Mouse (Mus musculus): Measurements from ENCODE around the gene Srgn. TPM values are rescaled to one million over a fixed set of nuclear protein-coding genes. Genes with fewer than 3 reads are reported as not detected.
"Not testable (repeated sequence)": the region's sequence is repeated elsewhere in the genome, so short reads cannot be mapped to it uniquely, and the experiment has no call there.

Gene Srgn
- total RNA-seq, 1 experiment from 2014 or later, result 30.1 TPM

GRCm38 (mm10) chr10:62521763-62522162 is 5.5 kb downstream of the Srgn start:
- no peak for DNase-seq

- no peak for DNase-seq
Measured at GRCm38 (mm10) chr10:62520911-62521310, 6.3 kb downstream of the Srgn start.

GRCm38 (mm10) chr10:62517511-62517910 is 9.7 kb downstream of the Srgn start:
- no peak for DNase-seq

- DNase-seq, result no peak
Measured at GRCm38 (mm10) chr10:62512855-62513254, 14.4 kb downstream of the Srgn start.

GRCm38 (mm10) chr10:62511528-62511927 is 15.7 kb downstream of the Srgn start:
- DNase-seq, result no peak

GRCm38 (mm10) chr10:62509032-62509656 is 18.1 kb downstream of the Srgn start:
- DNase-seq, result no peak

- peak; percentile 6 for DNase-seq
Measured at GRCm38 (mm10) chr10:62508459-62508858, 18.8 kb downstream of the Srgn start.

GRCm38 (mm10) chr10:62507591-62508308 is 19.5 kb downstream of the Srgn start:
- DNase-seq, result peak; percentile 18

GRCm38 (mm10) chr10:62507071-62507470 is 20.2 kb downstream of the Srgn start:
- no peak for DNase-seq

GRCm38 (mm10) chr10:62506019-62506556 is 21.2 kb downstream of the Srgn start:
- no peak for DNase-seq

- DNase-seq, result no peak
Measured at GRCm38 (mm10) chr10:62505224-62505983, 21.8 kb downstream of the Srgn start.

- no peak for DNase-seq
Measured at GRCm38 (mm10) chr10:62503836-62504628, 23.2 kb downstream of the Srgn start.

- DNase-seq, result no peak
Measured at GRCm38 (mm10) chr10:62503353-62503752, 23.9 kb downstream of the Srgn start.

GRCm38 (mm10) chr10:62501951-62502350 is 25.3 kb downstream of the Srgn start:
- DNase-seq, result no peak

- DNase-seq, result no peak
Measured at GRCm38 (mm10) chr10:62500916-62501615, 26.2 kb downstream of the Srgn start.

- DNase-seq, result peak; percentile 56
Measured at GRCm38 (mm10) chr10:62500088-62500915, 26.9 kb downstream of the Srgn start.

- not testable (repeated sequence) for DNase-seq
Measured at GRCm38 (mm10) chr10:62491681-62492080, 35.6 kb downstream of the Srgn start.

GRCm38 (mm10) chr10:62488266-62488665 is 39.0 kb downstream of the Srgn start:
- no peak for DNase-seq

- peak; percentile 97 for DNase-seq
Measured at GRCm38 (mm10) chr10:62486618-62487415, 40.4 kb downstream of the Srgn start, which contains the start of gene Vps26a. Vps26a (minus strand) TSS chr10:62486805.

All from adrenal gland, postnatal 25 days (tissue).